Mouse (Mus musculus) layer of hippocampus, adult 2 months (tissue): ENCODE data around the gene Jazf1. TPM values are rescaled to one million over a fixed set of nuclear protein-coding genes. Genes with fewer than 3 reads are reported as not detected.

ENCODE experiments used
- DNase-seq, 2 experiments: peaks; one replicate each; pipeline ENCODE4 v3.0.0; 2022; ENCODE audit warnings: low spot score in 2 of 2
- H3K27ac ChIP-seq: fragments of 200-600 bp; 2 replicates; pipeline ENCODE4 v1.8.1; 2022
- H3K4me3 ChIP-seq: fragments of 200-600 bp; 2 replicates; pipeline ENCODE4 v1.8.1; 2022; ENCODE audit warnings: mild to moderate bottlenecking
- CTCF ChIP-seq: fragments of 200-600 bp; conservative IDR thresholded peaks from 2 replicates; pipeline ENCODE4 v1.8.1; 2022; ENCODE audit warnings: antibody characterized with exemption, mild to moderate bottlenecking, moderate library complexity
- total RNA-seq, 2 experiments: library from RNA; stranded (reverse); gene quantifications; 2 replicates each; pipeline ENCODE4 v1.2.3; 2021

The Jazf1 gene
- total RNA-seq, 2 experiments from 2014 or later = 30.4 to 32.8 TPM

- no peak overlapping the region for H3K27ac ChIP-seq
- peak; percentile 50 for TF ChIP-seq CTCF
- H3K4me3 ChIP-seq = no peak overlapping the region
- no peak for DNase-seq
These were observed 271.1 kb downstream of the Jazf1 start for GRCm38 (mm10) chr6:52797252-52797800.

DNA sequence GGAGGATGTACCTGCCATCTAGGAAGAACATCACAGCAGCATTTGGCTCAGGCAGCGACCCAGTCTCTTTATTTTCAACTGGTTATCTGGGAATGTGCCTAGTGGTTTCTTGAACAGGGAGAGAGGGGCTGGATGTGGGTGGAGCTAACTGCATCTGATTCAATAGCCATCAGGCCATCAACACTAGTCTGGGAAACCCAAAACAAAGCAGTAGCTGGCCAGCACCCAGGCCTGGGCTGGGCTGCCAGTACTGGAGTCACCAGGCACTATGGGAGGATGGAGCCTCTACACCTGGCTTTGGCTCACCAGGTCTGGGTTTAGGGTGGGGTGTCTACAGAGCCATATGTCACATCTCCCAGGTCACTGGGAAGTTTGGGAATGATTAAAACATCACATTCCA lies 271.7 kb downstream of the Jazf1 start:
- no peak for TF ChIP-seq CTCF
- Histone ChIP-seq H3K27ac (no peak overlapping the region; the same call in 1 of the 2 replicates), H3K4me3 (no peak overlapping the region)
- no peak for DNase-seq

GRCm38 (mm10) chr6:52796035-52796598 lies 272.3 kb downstream of the Jazf1 start:
- H3K27ac ChIP-seq = peak overlapping the region; percentile 46; the same call in 1 of the 2 replicates
- DNase-seq = no peak

DNA sequence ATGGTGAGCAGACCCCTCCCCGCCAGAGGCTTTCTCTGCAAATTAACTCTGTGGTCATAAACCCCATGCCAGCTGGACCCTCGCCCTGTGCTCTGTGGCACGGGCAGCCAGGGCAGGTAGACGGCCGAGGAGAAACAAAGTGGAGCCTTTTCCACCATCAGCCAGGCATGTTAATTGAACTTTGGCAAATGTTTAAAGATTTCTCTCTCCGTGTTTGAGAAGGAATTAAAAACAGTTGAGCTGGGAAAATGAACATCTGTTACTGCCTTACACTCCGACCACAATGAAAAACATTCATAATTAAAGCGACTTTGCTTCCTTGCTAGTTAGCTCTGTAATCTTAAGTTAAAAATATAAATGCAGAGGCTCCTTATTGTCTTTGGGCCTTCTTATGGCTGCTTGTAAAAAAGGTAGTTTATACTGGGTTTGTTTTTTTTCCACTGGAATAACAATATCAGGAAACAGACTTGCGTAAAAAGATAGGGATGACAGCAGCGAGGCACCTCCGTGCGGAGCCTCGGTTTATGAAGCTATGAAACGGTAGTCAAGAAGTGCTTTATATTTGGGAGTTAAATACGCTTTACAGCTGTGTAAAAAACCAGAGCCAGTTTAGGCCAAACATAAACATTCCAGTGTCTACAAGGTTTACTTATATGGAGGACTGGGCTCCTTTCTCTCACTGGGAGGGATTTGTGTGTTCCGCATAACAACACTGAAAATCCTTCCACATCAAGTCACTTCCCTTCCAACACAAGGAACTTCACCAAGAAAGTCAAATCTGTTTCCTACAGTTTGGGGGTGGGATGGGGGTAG lies 273.2 kb downstream of the Jazf1 start:
- TF ChIP-seq CTCF = no peak
- Histone ChIP-seq H3K27ac (peak overlapping the region; percentile 46; the same call in 1 of the 2 replicates), H3K4me3 (no peak overlapping the region)
- peak in 1 of 2 experiments; percentile 38 for DNase-seq

More at GRCm38 (mm10) chr6:52796035-52796598, 272.3 kb downstream of the Jazf1 start:
- no peak overlapping the region for H3K4me3 ChIP-seq
- no peak for TF ChIP-seq CTCF

GRCm38 (mm10) chr6:52792455-52792854 lies 276.0 kb downstream of the Jazf1 start:
- DNase-seq = no peak
- TF ChIP-seq CTCF = no peak
- no peak overlapping the region for H3K4me3 ChIP-seq
- H3K27ac ChIP-seq = no peak overlapping the region

DNA sequence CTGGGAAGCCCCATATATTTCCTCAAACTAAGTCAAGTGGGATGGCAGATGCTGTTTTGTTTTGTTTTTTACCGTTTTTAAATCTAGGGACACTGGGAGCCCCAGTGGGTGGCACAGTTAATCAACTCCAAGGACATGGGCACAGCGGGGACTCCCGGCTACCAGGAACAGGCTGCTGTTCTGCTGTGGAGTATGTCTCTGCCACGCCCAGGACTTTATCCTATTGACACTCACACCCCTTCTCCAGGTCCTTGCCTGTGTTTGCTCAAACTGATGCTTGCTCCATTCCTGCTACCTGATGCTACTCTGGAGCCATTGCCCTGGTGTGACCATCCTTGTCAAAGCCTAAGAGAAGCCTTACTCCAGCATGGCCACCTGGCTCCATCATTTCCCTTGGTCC lies 277.6 kb downstream of the Jazf1 start:
- no peak overlapping the region for H3K27ac ChIP-seq
- H3K4me3 ChIP-seq = no peak overlapping the region
- DNase-seq = no peak
- no peak for TF ChIP-seq CTCF

- Histone ChIP-seq H3K27ac (no peak overlapping the region), H3K4me3 (no peak overlapping the region)
- no peak for TF ChIP-seq CTCF
- no peak for DNase-seq
These were observed 278.1 kb downstream of the Jazf1 start for GRCm38 (mm10) chr6:52790316-52790715.

- DNase-seq = no peak
- H3K27ac ChIP-seq = no peak overlapping the region
These were observed 288.9 kb downstream of the Jazf1 start for GRCm38 (mm10) chr6:52779546-52779945.

DNA sequence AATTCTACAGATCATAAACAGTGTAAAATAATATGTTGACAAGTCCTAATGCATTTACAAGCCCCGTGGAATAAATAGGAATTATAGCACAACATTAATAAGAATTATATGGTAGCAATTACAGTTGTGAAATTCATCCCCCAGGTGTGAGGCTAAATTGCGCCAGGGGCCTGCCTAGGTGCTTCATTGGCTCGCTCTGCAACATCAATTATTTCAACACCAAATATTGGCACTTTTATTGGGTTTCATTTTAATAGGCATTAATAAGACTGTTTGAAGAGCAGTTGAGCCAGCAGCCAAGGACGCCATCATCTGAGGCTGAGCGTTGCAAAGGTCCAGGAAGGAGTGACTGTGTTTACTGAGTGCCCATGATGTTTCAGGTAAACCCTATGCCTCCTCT lies 289.9 kb downstream of the Jazf1 start:
- no peak for TF ChIP-seq CTCF
- DNase-seq = no peak
- Histone ChIP-seq H3K4me3 (no peak overlapping the region), H3K27ac (no peak overlapping the region)

More at GRCm38 (mm10) chr6:52779546-52779945, 288.9 kb downstream of the Jazf1 start:
- H3K4me3 ChIP-seq = no peak overlapping the region
- no peak for TF ChIP-seq CTCF

GRCm38 (mm10) chr6:52777034-52777433 lies 291.4 kb downstream of the Jazf1 start:
- Histone ChIP-seq H3K4me3 (no peak overlapping the region), H3K27ac (no peak overlapping the region)
- DNase-seq = no peak
- no peak for TF ChIP-seq CTCF

DNA sequence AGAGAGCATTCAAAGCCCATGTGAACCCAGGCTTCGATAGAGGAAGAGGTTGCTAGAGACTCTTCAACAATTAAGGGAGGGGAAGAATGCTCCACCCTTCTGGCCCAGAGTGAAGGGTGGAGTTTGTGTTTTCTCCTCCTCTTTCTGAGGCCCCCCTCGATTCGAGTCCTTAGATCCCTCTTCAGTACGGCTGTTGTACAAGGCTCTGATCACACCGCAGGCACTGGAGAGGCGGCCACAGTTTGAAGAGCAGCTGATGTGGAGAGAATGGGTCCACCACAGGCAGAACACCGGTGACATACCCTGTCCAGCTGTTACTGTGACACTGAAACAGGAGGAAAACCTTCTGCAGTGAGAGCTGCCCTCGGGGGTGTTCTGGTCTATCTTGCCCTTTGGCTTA lies 292.5 kb downstream of the Jazf1 start:
- H3K4me3 ChIP-seq = no peak overlapping the region
- H3K27ac ChIP-seq = no peak overlapping the region
- no peak for DNase-seq
- TF ChIP-seq CTCF = no peak

- Histone ChIP-seq H3K27ac (no peak overlapping the region), H3K4me3 (no peak overlapping the region)
- no peak for TF ChIP-seq CTCF
- DNase-seq = no peak
These were observed 293.1 kb downstream of the Jazf1 start for GRCm38 (mm10) chr6:52775350-52775749.

- TF ChIP-seq CTCF = no peak
- Histone ChIP-seq H3K27ac (no peak overlapping the region), H3K4me3 (no peak overlapping the region)
- no peak for DNase-seq
These were observed 295.3 kb downstream of the Jazf1 start for GRCm38 (mm10) chr6:52773132-52773531.

- DNase-seq = no peak
- Histone ChIP-seq H3K4me3 (no peak overlapping the region), H3K27ac (no peak overlapping the region)
- TF ChIP-seq CTCF = no peak
These were observed 297.6 kb downstream of the Jazf1 start for GRCm38 (mm10) chr6:52770789-52771188.
